Mouse (Mus musculus) CH12.LX (cell line): ENCODE measurements around the gene Klc4. TPM values are rescaled to one million over a fixed set of nuclear protein-coding genes. Genes with fewer than 3 reads are reported as not detected.

ENCODE experiments used
- DNase-seq: peaks from one replicate; pipeline ENCODE4 v3.0.0-alpha.2; 2013; ENCODE audit errors: extremely low read depth
- H3K27ac ChIP-seq: 2 replicates; pipeline ENCODE4 v1.5.1; 2012; ENCODE audit warnings: low read depth, mild to moderate bottlenecking, control low read depth, moderate library complexity; ENCODE audit not compliant: insufficient read depth
- H3K27me3 ChIP-seq: replicated peaks from 2 replicates; pipeline ENCODE3; 2012; ENCODE audit warnings: inconsistent platforms
- H3K36me3 ChIP-seq, 2 experiments: replicated peaks in 1 of 2; 2 replicates each; pipeline versions ENCODE3 to v1.6.1; 2012; ENCODE audit warnings: inconsistent platforms in 1 of 2, low read length in 1 of 2, mild to moderate bottlenecking in 1 of 2, mixed read lengths in 1 of 2, moderate library complexity in 1 of 2; ENCODE audit not compliant: control insufficient read depth in 1 of 2, insufficient read depth in 1 of 2
- H3K4me1 ChIP-seq, 2 experiments: 2 replicates each; pipeline ENCODE4 v1.6.1; 2012; ENCODE audit warnings: inconsistent platforms in 1 of 2, moderate library complexity in 1 of 2; ENCODE audit not compliant: insufficient read depth in 2 of 2, control insufficient read depth in 1 of 2
- H3K4me2 ChIP-seq: 2 replicates; pipeline ENCODE4 v1.6.1; 2012; ENCODE audit warnings: low read depth, mild to moderate bottlenecking, control low read depth; ENCODE audit not compliant: poor library complexity, insufficient read depth, severe bottlenecking
- H3K4me3 ChIP-seq, 3 experiments: fragments of 150-350 bp in 1 of 3; sonication (generic) in 1 of 3; replicated peaks in 1 of 3; 2 replicates each; pipeline versions ENCODE3 to v1.5.1; 2011 to 2012; ENCODE audit warnings: low read depth in 2 of 3, low read length in 2 of 3, mild to moderate bottlenecking in 2 of 3, moderate library complexity in 2 of 3, control low read depth in 1 of 3, improper control_type of control experiment in 1 of 3, inconsistent platforms in 1 of 3, mixed read lengths in 1 of 3; ENCODE audit not compliant: poor library complexity in 1 of 3
- H3K79me2 ChIP-seq: replicated peaks from 2 replicates; pipeline ENCODE4 v1.6.1; 2012; ENCODE audit warnings: mild to moderate bottlenecking, moderate library complexity; ENCODE audit not compliant: control insufficient read depth, poor library complexity, insufficient read depth, severe bottlenecking; ENCODE audit errors: extremely low read depth
- H3K9ac ChIP-seq: 2 replicates; pipeline ENCODE4 v1.6.1; 2012; ENCODE audit warnings: low read depth, mild to moderate bottlenecking, control low read depth, moderate library complexity; ENCODE audit not compliant: insufficient read depth
- H3K9me3 ChIP-seq: replicated peaks from 2 replicates; pipeline ENCODE3; 2012; ENCODE audit warnings: low read length, inconsistent platforms, mixed read lengths
- CHD1 ChIP-seq: IDR thresholded peaks from 2 replicates; pipeline ENCODE4 v1.6.1; 2012; ENCODE audit warnings: low read depth, low read length, improper control_type of control experiment, inconsistent platforms
- CHD2 ChIP-seq: IDR thresholded peaks from 2 replicates; pipeline ENCODE4 v1.6.1; 2011; ENCODE audit warnings: low read length, improper control_type of control experiment
- ELF1 ChIP-seq: IDR thresholded peaks from 2 replicates; pipeline ENCODE4 v1.6.1; 2014; ENCODE audit warnings: low read depth, mild to moderate bottlenecking, inconsistent platforms, low read length, improper control_type of control experiment
- IRF4 ChIP-seq: IDR thresholded peaks from 2 replicates; pipeline ENCODE4 v1.6.1; 2014; ENCODE audit warnings: low read depth, mild to moderate bottlenecking, inconsistent platforms, low read length, improper control_type of control experiment
- JUN ChIP-seq: IDR thresholded peaks from 2 replicates; pipeline ENCODE4 v1.6.1; 2011; ENCODE audit warnings: low read depth, mild to moderate bottlenecking, low read length, improper control_type of control experiment, moderate library complexity; ENCODE audit not compliant: insufficient read depth
- KAT2A ChIP-seq: IDR thresholded peaks from 2 replicates; pipeline ENCODE4 v1.6.1; 2012; ENCODE audit warnings: low read length, improper control_type of control experiment, inconsistent platforms; ENCODE audit not compliant: insufficient replicate concordance
- MAZ ChIP-seq: IDR thresholded peaks from 2 replicates; pipeline ENCODE4 v1.6.1; 2012; ENCODE audit warnings: low read depth, mild to moderate bottlenecking, inconsistent platforms, low read length, improper control_type of control experiment, moderate library complexity
- MXI1 ChIP-seq: IDR thresholded peaks from 2 replicates; pipeline ENCODE4 v1.6.1; 2011; ENCODE audit warnings: mild to moderate bottlenecking, low read depth, low read length, improper control_type of control experiment
- MYC ChIP-seq: IDR thresholded peaks from 2 replicates; pipeline ENCODE4 v1.6.1; 2011; ENCODE audit warnings: low read depth, mild to moderate bottlenecking, improper control_type of control experiment, low read length
- NELFE ChIP-seq: IDR thresholded peaks from 2 replicates; pipeline ENCODE4 v1.6.1; 2011; ENCODE audit warnings: low read depth, low read length, improper control_type of control experiment
- NRF1 ChIP-seq: IDR thresholded peaks from 2 replicates; pipeline ENCODE4 v1.6.1; 2014; ENCODE audit warnings: low read depth, mild to moderate bottlenecking, inconsistent platforms, low read length, improper control_type of control experiment, moderate library complexity
- PAX5 ChIP-seq: IDR thresholded peaks from 2 replicates; pipeline ENCODE4 v1.6.1; 2012; ENCODE audit warnings: low read length, inconsistent platforms, mixed read lengths
- POLR2A ChIP-seq: IDR thresholded peaks from 2 replicates; pipeline ENCODE4 v1.6.1; 2011; ENCODE audit warnings: low read depth, mild to moderate bottlenecking, improper control_type of control experiment, low read length
- RAD21 ChIP-seq: IDR thresholded peaks from 2 replicates; pipeline ENCODE4 v1.6.1; 2011; ENCODE audit warnings: low read depth, mild to moderate bottlenecking, low read length, improper control_type of control experiment, moderate library complexity
- SIN3A ChIP-seq: IDR thresholded peaks from 2 replicates; pipeline ENCODE4 v1.6.1; 2012; ENCODE audit warnings: low read length, improper control_type of control experiment, inconsistent platforms
- SMC3 ChIP-seq: IDR thresholded peaks from 2 replicates; pipeline ENCODE4 v1.6.1; 2011; ENCODE audit warnings: low read depth, low read length, improper control_type of control experiment
- TBP ChIP-seq: conservative IDR thresholded peaks from 2 replicates; pipeline ENCODE4 v1.6.1; 2011; ENCODE audit warnings: low read depth, low read length, improper control_type of control experiment
- TCF12 ChIP-seq: IDR thresholded peaks from 2 replicates; pipeline ENCODE4 v1.6.1; 2014; ENCODE audit warnings: low read depth, mild to moderate bottlenecking, inconsistent platforms, low read length, improper control_type of control experiment
- UBTF ChIP-seq: IDR thresholded peaks from 2 replicates; pipeline ENCODE4 v1.6.1; 2012; ENCODE audit warnings: low read depth, mild to moderate bottlenecking, inconsistent platforms, low read length, improper control_type of control experiment, moderate library complexity
- USF1 ChIP-seq: IDR thresholded peaks from 2 replicates; pipeline ENCODE4 v1.6.1; 2014; ENCODE audit warnings: low read depth, mild to moderate bottlenecking, inconsistent platforms, low read length, improper control_type of control experiment
- ZC3H11A ChIP-seq: IDR thresholded peaks from 2 replicates; pipeline ENCODE4 v1.6.1; 2012; ENCODE audit warnings: low read depth, mild to moderate bottlenecking, inconsistent platforms, low read length, improper control_type of control experiment
- ZKSCAN1 ChIP-seq: IDR thresholded peaks from 2 replicates; pipeline ENCODE4 v1.6.1; 2012; ENCODE audit warnings: low read depth, inconsistent platforms, low read length, improper control_type of control experiment, borderline replicate concordance
- ZNF384 ChIP-seq: IDR thresholded peaks from 2 replicates; pipeline ENCODE4 v1.6.1; 2012; ENCODE audit warnings: low read depth, low read length, improper control_type of control experiment, inconsistent platforms
- dilution Hi-C: fragments of 300-500 bp; cut with MboI; formaldehyde crosslinking; loops from 2 replicates; pipeline ENCODE4 v1.14.3; 2020; ENCODE audit warnings: low sequenced_read_pairs; ENCODE audit not compliant: extremely low pct_unique_long_range_greater_than_20kb, extremely low pct_ligation_motif_present
- in situ Hi-C: fragments of 300-500 bp; cut with MboI; formaldehyde crosslinking; loops from 3 replicates; pipeline ENCODE4 v1.14.3; 2019; ENCODE audit warnings: low sequenced_read_pairs, low pct_ligation_motif_present, low pct_unique_long_range_greater_than_20kb, mixed read lengths
- polyA plus RNA-seq: library from polyadenylated mRNA; unstranded; fragments of >175 nt; gene quantifications from 2 replicates; pipeline ENCODE4 v1.2.1, GENCODE M21; 2012; ENCODE audit warnings: low read depth; ENCODE audit not compliant: insufficient read length
- total RNA-seq, 2 experiments: library from RNA; depleted of rRNA; stranded (reverse); fragments of 300-350 nt in 1 of 2; fragments of >200 nt in 1 of 2; gene quantifications; 2 replicates each; pipeline ENCODE4 v1.2.3; 2012 to 2014

Klc4 gene
- total and polyA plus RNA-seq, 3 experiments, result 6.6 to 10.7 (median 6.7) TPM

- dilution Hi-C loops (no loop called here), in situ Hi-C loops (no loop called here)
- H3K4me2 ChIP-seq, result peak overlapping the region; percentile 99; the same call in 1 of the 2 replicates
- DNase-seq, result no peak
- peaks cover 9% of the 10 kb centered on the region for H3K79me2 ChIP-seq
- peaks cover 5 to 37% of the 10 kb centered on the region in 2 experiments; a peak in 3 of 4 replicates for H3K4me1 ChIP-seq
- TF ChIP-seq ELF1 (no peak), POLR2A (no peak), JUN (no peak), SIN3A (no peak), TBP (no peak), ZKSCAN1 (no peak), PAX5 (no peak), CHD1 (no peak), USF1 (no peak), ZNF384 (no peak), IRF4 (no peak), ZC3H11A (no peak), MXI1 (no peak), MYC (no peak), RAD21 (no peak), UBTF (no peak), NELFE (no peak), SMC3 (no peak)
- no peak overlapping the region for H3K4me3 ChIP-seq
- no peak overlapping the region for H3K27ac ChIP-seq
- no peaks in the 10 kb centered on the region for H3K9me3 ChIP-seq
- no peaks in the 10 kb centered on the region for H3K27me3 ChIP-seq
- peaks cover 11 to 44% of the 10 kb centered on the region in 2 experiments for H3K36me3 ChIP-seq
- peak overlapping the region; percentile 91; the same call in 1 of the 2 replicates for H3K9ac ChIP-seq
Observed at GRCm38 (mm10) chr17:46644152-46644805, 1.5 kb downstream of the Klc4 start.

GRCm38 (mm10) chr17:46642060-46642459, 3.8 kb downstream of the Klc4 start:
- dilution Hi-C loops, result no loop called here
- no peaks in the 10 kb centered on the region for H3K27me3 ChIP-seq

More at GRCm38 (mm10) chr17:46642060-46642459, 3.8 kb downstream of the Klc4 start:
- H3K9me3 ChIP-seq, result no peaks in the 10 kb centered on the region
- peaks cover 0 to 34% of the 10 kb centered on the region in 2 experiments for H3K36me3 ChIP-seq
- H3K79me2 ChIP-seq, result peaks cover 8% of the 10 kb centered on the region
- in situ Hi-C loops, result no loop called here
- no peak overlapping the region for H3K4me2 ChIP-seq
- DNase-seq, result no peak
- H3K27ac ChIP-seq, result no peak overlapping the region
- peaks cover 3 to 17% of the 10 kb centered on the region in 2 experiments; a peak in 3 of 4 replicates for H3K4me1 ChIP-seq
- TF ChIP-seq TCF12 (no peak), KAT2A (no peak), NRF1 (no peak), CHD2 (no peak), MAZ (no peak)
- H3K4me3 ChIP-seq, result no peak overlapping the region
- no peak overlapping the region for H3K9ac ChIP-seq
